24 mouse cellular contexts compared by ENCODE assay signal in the genomic region with DNA sequence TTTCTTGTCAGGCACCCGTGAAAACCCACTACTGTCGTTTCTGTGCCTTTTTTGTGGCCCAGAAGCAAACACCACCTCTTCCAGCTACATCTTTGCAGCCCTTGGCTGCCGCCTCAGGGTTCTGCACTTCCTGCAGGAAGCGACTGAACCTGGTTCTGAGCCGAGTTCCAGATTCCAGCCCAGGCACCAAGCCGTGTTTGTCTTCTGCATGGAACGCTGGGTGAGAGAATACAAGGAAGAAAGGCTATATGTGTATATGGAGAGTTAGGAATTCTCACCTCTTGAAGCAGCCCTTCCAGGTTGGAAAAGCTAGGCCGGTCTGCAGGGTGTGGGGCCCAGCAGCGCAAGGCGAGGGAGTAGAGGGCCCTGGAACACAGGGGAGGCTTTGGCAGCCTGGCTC. TPM values are rescaled to one million over a fixed set of nuclear protein-coding genes. Genes with fewer than 3 reads are reported as not detected.
A peak's percentile ranks its signal among the peaks of the same experiment; 100 is the strongest.
DNase-seq lines count a peak whose midpoint lies in the region; ATAC-seq and TF ChIP-seq lines count a peak whose summit lies in the region.
"Had no signal": no experiment of that assay in that cellular context is flagged by ENCODE, and none has a peak within 500 bp of the region (broad histone marks: within the 10 kb centered on the region; RNA-seq: fewer than 3 reads in every experiment).

No protein-coding gene starts in this region.

- H3K27me3 ChIP-seq in midbrain, embryonic 12.5 days, result peaks cover 27% of the 10 kb centered on the region
- peaks cover 13% of the 10 kb centered on the region for H3K27me3 ChIP-seq in midbrain, embryonic 14.5 days (ENCODE audit: control insufficient read depth, insufficient read depth, low read length)
- peaks cover 43% of the 10 kb centered on the region for H3K27me3 ChIP-seq in limb, embryonic 10.5 days (ENCODE audit: low read depth, poor library complexity, severe bottlenecking)
- H3K27me3 ChIP-seq in hindbrain, embryonic 13.5 days, result peaks cover 32% of the 10 kb centered on the region

- intact Hi-C loops in gastrocnemius, adult 2 months (cut with DNase I), result no loop called here

- no peaks in the 10 kb centered on the region for H3K9me3 ChIP-seq in midbrain, embryonic 12.5 days
- H3K9me3 ChIP-seq in midbrain, embryonic 14.5 days (ENCODE audit: control insufficient read depth, low read length), result no peaks in the 10 kb centered on the region
- no peaks in the 10 kb centered on the region for H3K9me3 ChIP-seq in limb, embryonic 10.5 days (replicated peaks)
- H3K9me3 ChIP-seq in hindbrain, embryonic 13.5 days, result no peaks in the 10 kb centered on the region

- DNase-seq in gastrocnemius, adult 2 months, result no peak
- DNase-seq in gastrocnemius, postnatal 4 days (ENCODE audit: low spot score in 2 of 2), result no peak
- DNase-seq in midbrain, embryonic 14.5 days, result no peak
- DNase-seq in limb, embryonic 10.5 days (ENCODE audit: low spot score), result no peak
- no peak for DNase-seq in layer of hippocampus, postnatal 36 days
- no peak for DNase-seq in ovary, postnatal 10 days (ENCODE audit: low spot score)
- DNase-seq: forebrain, postnatal 0 days; gastrocnemius, postnatal 25 days had no signal

- no peak overlapping the region for H3K9ac ChIP-seq in midbrain, embryonic 12.5 days (replicated peaks)
- no peak overlapping the region for H3K9ac ChIP-seq in midbrain, embryonic 14.5 days (replicated peaks; ENCODE audit: low read length)
- no peak overlapping the region for H3K9ac ChIP-seq in hindbrain, embryonic 13.5 days
- H3K9ac ChIP-seq: forebrain, postnatal 0 days had no signal

- H3K4me3 ChIP-seq in gastrocnemius, adult 2 months, result no peak overlapping the region
- no peak overlapping the region for H3K4me3 ChIP-seq in midbrain, embryonic 12.5 days
- H3K4me3 ChIP-seq in midbrain, embryonic 14.5 days (replicated peaks; ENCODE audit: low read depth, low read length), result no peak overlapping the region
- H3K4me3 ChIP-seq in limb, embryonic 10.5 days, result no peak overlapping the region
- H3K4me3 ChIP-seq in hindbrain, embryonic 13.5 days, result no peak overlapping the region

- ATAC-seq in midbrain, embryonic 12.5 days (ENCODE audit: low FRiP score, low read depth), result no peak
- no peak for ATAC-seq in midbrain, embryonic 14.5 days (ENCODE audit: low FRiP score, low TSS enrichment)
- ATAC-seq in hindbrain, embryonic 13.5 days (ENCODE audit: low FRiP score), result no peak
- ATAC-seq: inflammation-experienced regulatory T-cells, adult 6 months had no signal

- TF ChIP-seq CTCF in gastrocnemius, adult 2 months (IDR thresholded peaks at IDR 0.05), result no peak

- 0 out of 2 replicates have a peak, but pooled peaks cover 7% of the 10 kb centered on the region for H3K4me1 ChIP-seq in midbrain, embryonic 12.5 days
- H3K4me1 ChIP-seq in midbrain, embryonic 14.5 days (ENCODE audit: control insufficient read depth, insufficient read depth, low read length), result no peaks in the 10 kb centered on the region
- H3K4me1 ChIP-seq in limb, embryonic 10.5 days, result peaks cover 43% of the 10 kb centered on the region
- peaks cover 14% of the 10 kb centered on the region for H3K4me1 ChIP-seq in hindbrain, embryonic 13.5 days (replicated peaks)

- no peak overlapping the region for H3K4me2 ChIP-seq in midbrain, embryonic 12.5 days (replicated peaks)
- no peak overlapping the region for H3K4me2 ChIP-seq in midbrain, embryonic 14.5 days (ENCODE audit: low read length)
- no peak overlapping the region for H3K4me2 ChIP-seq in hindbrain, embryonic 13.5 days

- H3K36me3 ChIP-seq in midbrain, embryonic 12.5 days, result peaks cover 26% of the 10 kb centered on the region
- peaks cover 28% of the 10 kb centered on the region for H3K36me3 ChIP-seq in midbrain, embryonic 14.5 days (ENCODE audit: control insufficient read depth, insufficient read depth, low read length)
- H3K36me3 ChIP-seq in limb, embryonic 10.5 days, result peaks cover 35% of the 10 kb centered on the region
- H3K36me3 ChIP-seq in hindbrain, embryonic 13.5 days, result peaks cover 32% of the 10 kb centered on the region

- WGBS in midbrain, embryonic 12.5 days, result 87% methylated on average over 10 of the region's 10 CpGs
- 91% methylated on average over 10 of the region's 10 CpGs for WGBS in midbrain, embryonic 14.5 days
- WGBS in limb, embryonic 10.5 days, result 87% methylated on average over 10 of the region's 10 CpGs
- 88% methylated on average over 10 of the region's 10 CpGs for WGBS in hindbrain, embryonic 13.5 days

- H3K27ac ChIP-seq in gastrocnemius, adult 2 months, result peak overlapping the region; percentile 43
- 0 out of 2 replicates have a peak overlapping the region, but pooled peaks have one; percentile 35 for H3K27ac ChIP-seq in midbrain, embryonic 12.5 days (replicated peaks)
- no peak overlapping the region for H3K27ac ChIP-seq in midbrain, embryonic 14.5 days (replicated peaks; ENCODE audit: low read depth, low read length)
- H3K27ac ChIP-seq in limb, embryonic 10.5 days, result 0 out of 2 replicates have a peak overlapping the region, but pooled peaks have one; percentile 53
- H3K27ac ChIP-seq in hindbrain, embryonic 13.5 days, result no peak overlapping the region; the same call in 1 of the 2 replicates
- H3K27ac ChIP-seq: stomach, postnatal 0 days had no signal

RNA-seq across cellular contexts. Expression of a gene that starts 3.9 kb away (rescaled TPM):
- total RNA-seq in gastrocnemius, adult 2 months (2021), result under 1 TPM in 1 of 2 experiments, not detected in 1; 0.11 TPM
- under 1 TPM in 1 of 2 experiments, not detected in 1; 0.13 TPM for total RNA-seq in gastrocnemius, postnatal 4 days (2021)
- polyA plus RNA-seq in midbrain, embryonic 12.5 days (2016; fragmentation: Nextera tagmentation; extraction: Ambion mirVana), result 0.19 and 0.21 TPM in 2 replicates
- not detected in 2 replicates for polyA plus RNA-seq in midbrain, embryonic 14.5 days (2014; fragmentation: Nextera tagmentation; extraction: Ambion mirVana)
- 1.1 TPM in 2 replicates for polyA plus RNA-seq in limb, embryonic 10.5 days (2016; fragmentation: Nextera tagmentation; extraction: Ambion mirVana)
- 0.13 and 0.23 TPM in 2 replicates for polyA plus RNA-seq in hindbrain, embryonic 13.5 days (2015; fragmentation: Nextera tagmentation; extraction: Ambion mirVana)
- total RNA-seq in layer of hippocampus, postnatal 36 days (2021), result under 1 TPM in 1 of 2 experiments, not detected in 1; 0.18 TPM
- total RNA-seq: common myeloid progenitor, adult 5-6 weeks; forebrain, postnatal 0 days; monocyte, adult 5-6 weeks had no signal
- polyA plus RNA-seq: heart, postnatal 0 days had no signal

RNA-seq across cellular contexts. Expression of a gene that starts 8.5 kb away (rescaled TPM):
- 10 to 100 TPM in 1 of 2 experiments, 1 to 10 TPM in 1; 9.6 to 13.0 TPM for total RNA-seq in gastrocnemius, adult 2 months (2021)
- 10 to 100 TPM; 39.3 to 41.4 TPM for total RNA-seq in gastrocnemius, postnatal 4 days (2021)
- 62.9 and 70.1 TPM in 2 replicates for polyA plus RNA-seq in midbrain, embryonic 12.5 days (2016; fragmentation: Nextera tagmentation; extraction: Ambion mirVana)
- polyA plus RNA-seq in midbrain, embryonic 14.5 days (2014; fragmentation: Nextera tagmentation; extraction: Ambion mirVana), result 41.3 and 51.9 TPM in 2 replicates
- 96.7 and 117 TPM in 2 replicates for polyA plus RNA-seq in limb, embryonic 10.5 days (2016; fragmentation: Nextera tagmentation; extraction: Ambion mirVana)
- 51.7 and 53.7 TPM in 2 replicates for polyA plus RNA-seq in hindbrain, embryonic 13.5 days (2015; fragmentation: Nextera tagmentation; extraction: Ambion mirVana)
- total RNA-seq in layer of hippocampus, postnatal 36 days (2021), result 10 to 100 TPM; 16.3 to 16.6 TPM

RNA-seq across cellular contexts. Expression of a gene that starts 16.4 kb away (rescaled TPM):
- total RNA-seq in gastrocnemius, adult 2 months (2021), result 100 to 1,000 TPM; 144 to 165 TPM
- total RNA-seq in gastrocnemius, postnatal 4 days (2021), result 100 to 1,000 TPM in 1 of 2 experiments, 10 to 100 TPM in 1; 97.5 to 141 TPM
- polyA plus RNA-seq in midbrain, embryonic 12.5 days (2016; fragmentation: Nextera tagmentation; extraction: Ambion mirVana), result 284 and 302 TPM in 2 replicates
- 313 and 417 TPM in 2 replicates for polyA plus RNA-seq in midbrain, embryonic 14.5 days (2014; fragmentation: Nextera tagmentation; extraction: Ambion mirVana)
- polyA plus RNA-seq in limb, embryonic 10.5 days (2016; fragmentation: Nextera tagmentation; extraction: Ambion mirVana), result 269 and 280 TPM in 2 replicates
- 368 and 374 TPM in 2 replicates for polyA plus RNA-seq in hindbrain, embryonic 13.5 days (2015; fragmentation: Nextera tagmentation; extraction: Ambion mirVana)
- total RNA-seq in layer of hippocampus, postnatal 36 days (2021), result 100 to 1,000 TPM; 109 to 128 TPM

RNA-seq across cellular contexts. Expression of a gene that starts 17.1 kb away (rescaled TPM):
- 1 to 10 TPM; 2.3 to 2.7 TPM for total RNA-seq in gastrocnemius, adult 2 months (2021)
- total RNA-seq in gastrocnemius, postnatal 4 days (2021), result 10 to 100 TPM; 22.3 to 23.2 TPM
- 14.2 and 14.6 TPM in 2 replicates for polyA plus RNA-seq in midbrain, embryonic 12.5 days (2016; fragmentation: Nextera tagmentation; extraction: Ambion mirVana)
- 25.1 and 32.4 TPM in 2 replicates for polyA plus RNA-seq in midbrain, embryonic 14.5 days (2014; fragmentation: Nextera tagmentation; extraction: Ambion mirVana)
- 2.2 and 3.5 TPM in 2 replicates for polyA plus RNA-seq in limb, embryonic 10.5 days (2016; fragmentation: Nextera tagmentation; extraction: Ambion mirVana)
- 21.4 and 22.0 TPM in 2 replicates for polyA plus RNA-seq in hindbrain, embryonic 13.5 days (2015; fragmentation: Nextera tagmentation; extraction: Ambion mirVana)
- 100 to 1,000 TPM; 192 to 206 TPM for total RNA-seq in layer of hippocampus, postnatal 36 days (2021)

RNA-seq across cellular contexts. Expression of a gene that starts 23.1 kb away (rescaled TPM):
- not detected for total RNA-seq in gastrocnemius, adult 2 months (2021)
- total RNA-seq in gastrocnemius, postnatal 4 days (2021), result not detected
- polyA plus RNA-seq in midbrain, embryonic 12.5 days (2016; fragmentation: Nextera tagmentation; extraction: Ambion mirVana), result not detected in 2 replicates
- not detected in 2 replicates for polyA plus RNA-seq in midbrain, embryonic 14.5 days (2014; fragmentation: Nextera tagmentation; extraction: Ambion mirVana)
- not detected in 2 replicates for polyA plus RNA-seq in limb, embryonic 10.5 days (2016; fragmentation: Nextera tagmentation; extraction: Ambion mirVana)
- not detected in 2 replicates for polyA plus RNA-seq in hindbrain, embryonic 13.5 days (2015; fragmentation: Nextera tagmentation; extraction: Ambion mirVana)
- total RNA-seq in layer of hippocampus, postnatal 36 days (2021), result not detected
- total RNA-seq: common myeloid progenitor, adult 5-6 weeks; forebrain, postnatal 0 days; gastrocnemius, postnatal 25 days; left cerebral cortex, adult 18-20 months; megakaryocyte, adult 5-6 weeks; monocyte, adult 5-6 weeks had no signal
- polyA plus RNA-seq: embryonic facial prominence, embryonic 14.5 days; forebrain, postnatal 0 days; heart, postnatal 0 days; inflammation-experienced regulatory T-cells, adult 6 months; kidney, embryonic 14.5 days; large intestine, adult 2 months; limb, embryonic 11.5 days; lung, embryonic 16.5 days; neural tube, embryonic 14.5 days; small intestine, adult 2 months had no signal

Comparison
In these comparisons a context has a peak if more than half of its experiments do, and no peak if none do; other contexts are left out.
1. H3K27ac ChIP-seq: peak in gastrocnemius, adult 2 months (single experiment), midbrain, embryonic 12.5 days (single experiment) and limb, embryonic 10.5 days (single experiment); none in midbrain, embryonic 14.5 days (single experiment) and hindbrain, embryonic 13.5 days (single experiment).